In genomic region chr11:97540604-97541003, GRCm38 (mm10) we compare ENCODE assay signal across 13 mouse cellular contexts. TPM values are rescaled to one million over a fixed set of nuclear protein-coding genes. Genes with fewer than 3 reads are reported as not detected.
DNase-seq lines count a peak whose midpoint lies in the region; ATAC-seq and TF ChIP-seq lines count a peak whose summit lies in the region.
"Had no signal": no experiment of that assay in that cellular context is flagged by ENCODE, and none has a peak within 500 bp of the region (broad histone marks: within the 10 kb centered on the region; RNA-seq: fewer than 3 reads in every experiment).

No protein-coding gene starts in this region.

- H3K9ac ChIP-seq in lung, embryonic 14.5 days = no peak overlapping the region
- H3K9ac ChIP-seq: heart, embryonic 12.5 days; neural tube, embryonic 13.5 days had no signal

- no peaks in the 10 kb centered on the region for H3K9me3 ChIP-seq in lung, embryonic 14.5 days (ENCODE audit: low read depth, low read length)
- H3K9me3 ChIP-seq: heart, embryonic 12.5 days; neural tube, embryonic 13.5 days had no signal

- peaks cover 49% of the 10 kb centered on the region for H3K27me3 ChIP-seq in lung, embryonic 14.5 days (ENCODE audit: insufficient read depth, low read length)
- H3K27me3 ChIP-seq in thymus, adult 2 months (ENCODE audit: control insufficient read depth, insufficient read depth, low read length) = peaks cover 19% of the 10 kb centered on the region; the same call in 1 of the 2 replicates

- no peak overlapping the region for H3K27ac ChIP-seq in lung, embryonic 14.5 days (ENCODE audit: low read depth)
- H3K27ac ChIP-seq in thymus, adult 2 months (ENCODE audit: control insufficient read depth, insufficient read depth, low read length) = no peak overlapping the region
- H3K27ac ChIP-seq: neural tube, embryonic 13.5 days had no signal

- TF ChIP-seq CTCF in lung, embryonic 14.5 days (IDR thresholded peaks at IDR 0.05; ENCODE audit: low read depth) = no peak
- TF ChIP-seq CTCF in thymus, adult 2 months (IDR thresholded peaks at IDR 0.05; ENCODE audit: borderline replicate concordance, control insufficient read depth, extremely low read depth, insufficient read depth, low read length, poor library complexity) = no peak

- ATAC-seq in cerebellum, adult (ENCODE audit: insufficient number of reproducible peaks, low FRiP score, low TSS enrichment) = no peak
- ATAC-seq in lung, embryonic 14.5 days (ENCODE audit: insufficient read depth) = no peak

- no peaks in the 10 kb centered on the region for H3K36me3 ChIP-seq in lung, embryonic 14.5 days (ENCODE audit: insufficient read depth)
- H3K36me3 ChIP-seq in thymus, adult 2 months (ENCODE audit: control insufficient read depth, insufficient read depth, low read length) = no peaks in the 10 kb centered on the region
- H3K36me3 ChIP-seq: heart, embryonic 12.5 days had no signal

- H3K4me2 ChIP-seq in lung, embryonic 14.5 days = no peak overlapping the region
- H3K4me2 ChIP-seq: heart, embryonic 12.5 days; neural tube, embryonic 13.5 days had no signal

- no peak for TF ChIP-seq POLR2A in thymus, adult 2 months (IDR thresholded peaks at IDR 0.05; ENCODE audit: control insufficient read depth, extremely low read depth, insufficient read depth, low read length, poor library complexity)

- H3K4me3 ChIP-seq in lung, embryonic 14.5 days (ENCODE audit: low read depth, low read length) = no peak overlapping the region
- H3K4me3 ChIP-seq in thymus, adult 2 months (ENCODE audit: control insufficient read depth, insufficient read depth, low read length) = no peak overlapping the region
- H3K4me3 ChIP-seq: erythroblast, embryonic 14.5 days; heart, embryonic 12.5 days; neural tube, embryonic 13.5 days had no signal

- 15% methylated on average over 3 of the region's 3 CpGs for WGBS in lung, embryonic 14.5 days
- WGBS in thymus, adult 2 months = 39% methylated on average over 3 of the region's 3 CpGs

- peaks cover 4% of the 10 kb centered on the region; the same call in 1 of the 2 replicates for H3K4me1 ChIP-seq in lung, embryonic 14.5 days (ENCODE audit: insufficient read depth)
- H3K4me1 ChIP-seq in thymus, adult 2 months (replicated peaks; ENCODE audit: control insufficient read depth, insufficient read depth, low read length) = peaks cover 3% of the 10 kb centered on the region

- DNase-seq in cerebellum, adult 11-12 months = peak; percentile 71
- peak; percentile 87 for DNase-seq in lung, embryonic 14.5 days
- DNase-seq in lung, postnatal 36 days = no peak
- peak; percentile 77 for DNase-seq in cerebellum, adult 9-10 months
- DNase-seq in kidney, postnatal 4 days = peak; percentile 56 to 62
- no peak for DNase-seq in thymus, adult 2 months
- DNase-seq in adrenal gland, adult 8-10 months = no peak
- DNase-seq: spleen, adult 18-20 months had no signal

RNA-seq across cellular contexts. Expression of gene Srcin1, which starts 35.4 kb away (rescaled TPM):
- 0.68 and 0.70 TPM in 2 replicates for polyA plus RNA-seq in lung, embryonic 14.5 days (2014; fragmentation: Nextera tagmentation; extraction: Ambion mirVana)
- 0.32 and 0.55 TPM in 2 replicates for polyA plus RNA-seq in thymus, adult 2 months (2012; rRNA removed)
- 10 to 100 TPM; 10.7 to 37.6 (median 19.9) TPM for total RNA-seq in adrenal gland, adult 8-10 months (2022)
- polyA plus RNA-seq: erythroblast, embryonic 14.5 days; heart, embryonic 12.5 days; liver, embryonic 16.5 days had no signal

RNA-seq across cellular contexts. Expression of gene 4933428G20Rik, which starts 40.5 kb away (rescaled TPM):
- 0.13 and 0.23 TPM in 2 replicates for polyA plus RNA-seq in lung, embryonic 14.5 days (2014; fragmentation: Nextera tagmentation; extraction: Ambion mirVana)
- polyA plus RNA-seq in thymus, adult 2 months (2012; rRNA removed) = not detected in 2 replicates
- total RNA-seq in adrenal gland, adult 8-10 months (2022) = under 1 TPM in 3 of 4 experiments, not detected in 1; 0.35 to 0.80 (median 0.45) TPM
- polyA plus RNA-seq: erythroblast, embryonic 14.5 days had no signal

Comparison
In these comparisons a context has a peak if more than half of its experiments do, and no peak if none do; other contexts are left out.
1. DNase-seq: peak in cerebellum, adult 11-12 months (single experiment), lung, embryonic 14.5 days (single experiment), cerebellum, adult 9-10 months (single experiment) and kidney, postnatal 4 days (2 of 2); none in lung, postnatal 36 days (single experiment), thymus, adult 2 months (single experiment) and adrenal gland, adult 8-10 months (single experiment).